Mouse (Mus musculus) midbrain, embryonic 14.5 days (tissue): ENCODE measurements at regions not wholly inside any gene's neighbourhood (a gene's known extent, or its start where the extent isn't known, plus 50 kb on each side); places are given as distances from the start of the nearest gene placed in this dataset.

ENCODE experiments used
- ATAC-seq: fragments of 200-750 bp; cut with Nextera tagmentation; 2 replicates; pipeline ENCODE4 v1.8.0; 2017; ENCODE audit warnings: moderate number of reproducible peaks, moderate library complexity; ENCODE audit not compliant: low FRiP score, low TSS enrichment
- DNase-seq: peaks from one replicate; pipeline ENCODE4 v3.0.0-alpha.2; 2015
- H3K27ac ChIP-seq: fragments of 300-500 bp; sonication (generic); replicated peaks from 2 replicates; pipeline ENCODE4 v1.5.1; 2014; ENCODE audit warnings: mild to moderate bottlenecking, low read depth, low read length, moderate library complexity
- H3K27me3 ChIP-seq: fragments of 300-500 bp; sonication (generic); 2 replicates; pipeline ENCODE4 v1.6.1; 2014; ENCODE audit warnings: low read length, control low read depth, mixed read lengths; ENCODE audit not compliant: control insufficient read depth, insufficient read depth
- H3K36me3 ChIP-seq: fragments of 300-500 bp; sonication (generic); 2 replicates; pipeline ENCODE4 v1.6.1; 2014; ENCODE audit warnings: low read length, control low read depth; ENCODE audit not compliant: control insufficient read depth, insufficient read depth
- H3K4me1 ChIP-seq: fragments of 300-500 bp; sonication (generic); 2 replicates; pipeline ENCODE4 v1.6.1; 2014; ENCODE audit warnings: mild to moderate bottlenecking, antibody characterized with exemption, low read length, control low read depth; ENCODE audit not compliant: control insufficient read depth, insufficient read depth
- H3K4me2 ChIP-seq: fragments of 300-500 bp; sonication (generic); 2 replicates; pipeline ENCODE4 v1.6.1; 2014; ENCODE audit warnings: mild to moderate bottlenecking, low read length, moderate library complexity
- H3K4me3 ChIP-seq: fragments of 300-500 bp; sonication (generic); replicated peaks from 2 replicates; pipeline ENCODE4 v1.5.1; 2014; ENCODE audit warnings: low read depth, low read length
- H3K9ac ChIP-seq: fragments of 300-500 bp; sonication (generic); replicated peaks from 2 replicates; pipeline ENCODE4 v1.6.1; 2014; ENCODE audit warnings: mild to moderate bottlenecking, low read length, moderate library complexity
- H3K9me3 ChIP-seq: fragments of 300-500 bp; sonication (generic); 2 replicates; pipeline ENCODE4 v1.6.1; 2016; ENCODE audit warnings: low read length, control low read depth, mixed read lengths; ENCODE audit not compliant: control insufficient read depth
- WGBS: fragments of 180-500 bp; shearing (Covaris S2); extraction: QIAGEN DNeasy Blood & Tissue Kit; methylation state at CpG from one replicate; pipeline ENCODE4 v1.1.7; 2014; 5-methylcytosine and 5-hydroxymethylcytosine counted together

- Histone ChIP-seq H3K9me3 (no peaks in the 10 kb centered on the region), H3K4me3 (no peak overlapping the region), H3K36me3 (no peaks in the 10 kb centered on the region), H3K4me1 (no peaks in the 10 kb centered on the region), H3K4me2 (no peak overlapping the region), H3K27me3 (no peaks in the 10 kb centered on the region), H3K27ac (no peak overlapping the region), H3K9ac (no peak overlapping the region)
- ATAC-seq: no peak
- DNase-seq: no peak
- WGBS: 90% methylated on average over 3 of the region's 3 CpGs
These were observed 51.0 kb upstream of the Abca1 start for GRCm38 (mm10) chr4:53210685-53211084.
